Mouse (Mus musculus) embryonic fibroblast, embryonic 13.5 days (primary cell): ENCODE measurements around the gene Hoxa4.

ENCODE experiments used
- CTCF ChIP-seq: IDR thresholded peaks from 2 replicates; pipeline ENCODE4 v1.5.1; 2011; ENCODE audit warnings: mild to moderate bottlenecking, control low read depth, low read length, moderate library complexity, borderline replicate concordance; ENCODE audit not compliant: insufficient read depth
- POLR2A ChIP-seq: IDR thresholded peaks from 2 replicates; pipeline ENCODE4 v1.6.1; 2011; ENCODE audit warnings: low read depth, mild to moderate bottlenecking, control low read depth, low read length, moderate library complexity

GRCm38 (mm10) chr6:52221993-52222685, 30.6 kb upstream of the Hoxa4 start:
- TF ChIP-seq CTCF (no peak), POLR2A (peak; percentile 5; the same call in 1 of the 2 replicates)
